Mouse (Mus musculus) liver, embryonic 11.5 days (tissue): ENCODE data around the gene Perp. TPM values are rescaled to one million over a fixed set of nuclear protein-coding genes. Genes with fewer than 3 reads are reported as not detected.

Source experiments
- ATAC-seq: fragments of 200-750 bp; cut with Nextera tagmentation; replicated peaks from 2 replicates; pipeline ENCODE4 v1.8.0; 2017; ENCODE audit warnings: moderate number of reproducible peaks, mild to moderate bottlenecking, moderate TSS enrichment, moderate library complexity; ENCODE audit not compliant: low FRiP score
- DNase-seq: peaks from one replicate; pipeline ENCODE4 v3.0.0-alpha.2; 2017; ENCODE audit warnings: low spot score
- H3K27ac ChIP-seq: fragments of 300-500 bp; sonication (generic); 2 replicates; pipeline ENCODE4 v1.5.1; 2014; ENCODE audit warnings: mild to moderate bottlenecking, low read depth, low read length, control low read depth
- H3K27me3 ChIP-seq: fragments of 300-500 bp; sonication (generic); replicated peaks from 2 replicates; pipeline ENCODE4 v1.6.1; 2014; ENCODE audit warnings: low read length, mixed read lengths; ENCODE audit not compliant: control insufficient read depth, insufficient read depth
- H3K36me3 ChIP-seq: fragments of 300-500 bp; sonication (generic); 2 replicates; pipeline ENCODE4 v1.6.1; 2014; ENCODE audit warnings: mild to moderate bottlenecking, low read length, moderate library complexity, mixed read lengths; ENCODE audit not compliant: control insufficient read depth, insufficient read depth
- H3K4me1 ChIP-seq: fragments of 300-500 bp; sonication (generic); replicated peaks from 2 replicates; pipeline ENCODE4 v1.6.1; 2014; ENCODE audit warnings: low read length, mixed read lengths; ENCODE audit not compliant: control insufficient read depth, insufficient read depth
- H3K4me2 ChIP-seq: fragments of 300-500 bp; sonication (generic); 2 replicates; pipeline ENCODE4 v1.6.1; 2014; ENCODE audit warnings: mild to moderate bottlenecking, control low read depth, moderate library complexity
- H3K4me3 ChIP-seq: fragments of 300-500 bp; sonication (generic); 2 replicates; pipeline ENCODE4 v1.5.1; 2014; ENCODE audit warnings: low read depth, low read length, control low read depth
- H3K9ac ChIP-seq: fragments of 300-500 bp; sonication (generic); 2 replicates; pipeline ENCODE4 v1.6.1; 2014; ENCODE audit warnings: low read depth, low read length, control low read depth
- H3K9me3 ChIP-seq: fragments of 300-500 bp; sonication (generic); 2 replicates; pipeline ENCODE4 v1.6.1; 2016; ENCODE audit warnings: low read length, inconsistent platforms, mixed read lengths; ENCODE audit not compliant: control insufficient read depth
- WGBS: fragments of 180-500 bp; shearing (Covaris S2); extraction: QIAGEN DNeasy Blood & Tissue Kit; methylation state at CpG from one replicate; pipeline ENCODE4 v1.1.7; 2014; 5-methylcytosine and 5-hydroxymethylcytosine counted together
- polyA plus RNA-seq: library from polyadenylated mRNA; unstranded; fragments of >200 nt; fragmentation: Nextera tagmentation; extraction: Ambion mirVana; gene quantifications from 2 replicates; pipeline ENCODE4 v1.2.1, GENCODE M21; 2014

The Perp gene
- polyA plus RNA-seq, 1 experiment from 2014 or later, result 10.4 TPM

GRCm38 (mm10) chr10:18835684-18836479, 8.9 kb upstream of the Perp start:
- Histone ChIP-seq H3K4me2 (no peak overlapping the region), H3K27ac (no peak overlapping the region), H3K36me3 (no peaks in the 10 kb centered on the region), H3K4me3 (no peak overlapping the region), H3K9me3 (no peaks in the 10 kb centered on the region), H3K9ac (no peak overlapping the region), H3K4me1 (no peaks in the 10 kb centered on the region), H3K27me3 (no peaks in the 10 kb centered on the region)
- ATAC-seq (no peak), DNase-seq (no peak)
- 62% methylated on average over 6 of the region's 6 CpGs for WGBS

- Histone ChIP-seq H3K9me3 (no peaks in the 10 kb centered on the region), H3K27me3 (peaks cover 8% of the 10 kb centered on the region), H3K4me1 (peaks cover 4% of the 10 kb centered on the region; the same call in 1 of the 2 replicates), H3K4me3 (no peak overlapping the region), H3K27ac (no peak overlapping the region), H3K4me2 (no peak overlapping the region), H3K9ac (no peak overlapping the region), H3K36me3 (no peaks in the 10 kb centered on the region)
- ATAC-seq (no peak), DNase-seq (no peak)
- 57% methylated on average over 4 of the region's 4 CpGs for WGBS
Measured at GRCm38 (mm10) chr10:18839530-18839929, 5.3 kb upstream of the Perp start.

GRCm38 (mm10) chr10:18840736-18841135, 4.1 kb upstream of the Perp start:
- ATAC-seq, result no peak
- no peaks in the 10 kb centered on the region for H3K36me3 ChIP-seq
- H3K4me1 ChIP-seq, result peaks cover 11% of the 10 kb centered on the region; the same call in 1 of the 2 replicates
- no peak overlapping the region for H3K27ac ChIP-seq
- no peak for DNase-seq
- H3K4me2 ChIP-seq, result no peak overlapping the region
- 72% methylated on average over 4 of the region's 4 CpGs for WGBS
- no peak overlapping the region for H3K4me3 ChIP-seq
- H3K9ac ChIP-seq, result no peak overlapping the region
- no peaks in the 10 kb centered on the region for H3K9me3 ChIP-seq
- H3K27me3 ChIP-seq, result peaks cover 14% of the 10 kb centered on the region

- H3K9ac ChIP-seq, result peak overlapping the region; percentile 63
- H3K4me2 ChIP-seq, result peak overlapping the region; percentile 98
- WGBS, result 5% methylated on average over 18 of the region's 18 CpGs
Measured at GRCm38 (mm10) chr10:18845287-18845662, 455 bp downstream of the Perp start.

GRCm38 (mm10) chr10:18845711-18846110, 891 bp downstream of the Perp start:
- no peak overlapping the region for H3K9ac ChIP-seq
- WGBS, result 30% methylated on average over 4 of the region's 4 CpGs
- ATAC-seq, result no peak

More at GRCm38 (mm10) chr10:18845287-18845662, 455 bp downstream of the Perp start:
- Histone ChIP-seq H3K36me3 (no peaks in the 10 kb centered on the region), H3K9me3 (no peaks in the 10 kb centered on the region), H3K4me3 (peak overlapping the region; percentile 65), H3K27ac (no peak overlapping the region), H3K27me3 (peaks cover 14% of the 10 kb centered on the region), H3K4me1 (peaks cover 11% of the 10 kb centered on the region; the same call in 1 of the 2 replicates)
- ATAC-seq, result no peak
- DNase-seq, result no peak

GRCm38 (mm10) chr10:18846474-18847264, 1.8 kb downstream of the Perp start:
- Histone ChIP-seq H3K27me3 (peaks cover 14% of the 10 kb centered on the region), H3K36me3 (no peaks in the 10 kb centered on the region), H3K27ac (no peak overlapping the region), H3K4me3 (no peak overlapping the region), H3K9me3 (no peaks in the 10 kb centered on the region), H3K9ac (no peak overlapping the region), H3K4me2 (no peak overlapping the region), H3K4me1 (peaks cover 11% of the 10 kb centered on the region; the same call in 1 of the 2 replicates)
- no peak for DNase-seq
- ATAC-seq, result no peak
- 66% methylated on average over 8 of the region's 8 CpGs for WGBS

More at GRCm38 (mm10) chr10:18845711-18846110, 891 bp downstream of the Perp start:
- no peak overlapping the region; the same call in 1 of the 2 replicates for H3K4me3 ChIP-seq
- no peaks in the 10 kb centered on the region for H3K9me3 ChIP-seq
- no peaks in the 10 kb centered on the region for H3K36me3 ChIP-seq
- H3K27me3 ChIP-seq, result peaks cover 14% of the 10 kb centered on the region
- no peak overlapping the region for H3K27ac ChIP-seq
- H3K4me2 ChIP-seq, result peak overlapping the region; percentile 98
- peaks cover 11% of the 10 kb centered on the region; the same call in 1 of the 2 replicates for H3K4me1 ChIP-seq
- no peak for DNase-seq

- peaks cover 9% of the 10 kb centered on the region for H3K4me1 ChIP-seq
- 87% methylated on average over 4 of the region's 4 CpGs for WGBS
- no peak overlapping the region for H3K27ac ChIP-seq
- no peak overlapping the region for H3K9ac ChIP-seq
- 0 out of 2 replicates have a peak, but pooled peaks cover under 1% of the 10 kb centered on the region for H3K27me3 ChIP-seq
- H3K4me2 ChIP-seq, result no peak overlapping the region
- no peaks in the 10 kb centered on the region for H3K9me3 ChIP-seq
- DNase-seq, result no peak
- no peaks in the 10 kb centered on the region for H3K36me3 ChIP-seq
- no peak for ATAC-seq
- no peak overlapping the region for H3K4me3 ChIP-seq
Measured at GRCm38 (mm10) chr10:18850177-18850576, 5.4 kb downstream of the Perp start.

GRCm38 (mm10) chr10:18853417-18853816, 8.6 kb downstream of the Perp start:
- DNase-seq (no peak), ATAC-seq (peak; percentile 85)
- H3K27ac ChIP-seq, result no peak overlapping the region
- H3K27me3 ChIP-seq, result no peaks in the 10 kb centered on the region
- 57% methylated on average over 7 of the region's 7 CpGs for whole genome bisulfite sequencing
- H3K4me1 ChIP-seq, result peaks cover 8% of the 10 kb centered on the region
- no peak overlapping the region for H3K4me3 ChIP-seq
- H3K9me3 ChIP-seq, result no peaks in the 10 kb centered on the region
- H3K36me3 ChIP-seq, result no peaks in the 10 kb centered on the region
- no peak overlapping the region for H3K9ac ChIP-seq
- no peak overlapping the region for H3K4me2 ChIP-seq
